Mouse (Mus musculus) midbrain, embryonic 10.5 days (tissue): ENCODE data around the gene Olfr482. TPM values are rescaled to one million over a fixed set of nuclear protein-coding genes. Genes with fewer than 3 reads are reported as not detected.

ENCODE experiments used
- DNase-seq: peaks from one replicate; pipeline ENCODE4 v3.0.0-alpha.2; 2017; ENCODE audit warnings: low spot score
- H3K27ac ChIP-seq: fragments of 300-500 bp; sonication (generic); replicated peaks from 2 replicates; pipeline ENCODE4 v1.5.1; 2016; ENCODE audit warnings: mild to moderate bottlenecking
- H3K27me3 ChIP-seq: fragments of 300-500 bp; sonication (generic); 2 replicates; pipeline ENCODE4 v1.6.1; 2016; ENCODE audit warnings: low read depth, mild to moderate bottlenecking; ENCODE audit not compliant: poor library complexity, severe bottlenecking
- H3K36me3 ChIP-seq: fragments of 300-500 bp; sonication (generic); 2 replicates; pipeline ENCODE4 v1.6.1; 2016; ENCODE audit warnings: mild to moderate bottlenecking, moderate library complexity
- H3K4me1 ChIP-seq: fragments of 300-500 bp; sonication (generic); 2 replicates; pipeline ENCODE4 v1.6.1; 2016
- H3K4me3 ChIP-seq: fragments of 300-500 bp; sonication (generic); 2 replicates; pipeline ENCODE4 v1.5.1; 2016; ENCODE audit warnings: mild to moderate bottlenecking, moderate library complexity
- H3K9me3 ChIP-seq: fragments of 300-500 bp; sonication (generic); replicated peaks from 2 replicates; pipeline ENCODE4 v1.6.1; 2016; ENCODE audit warnings: mild to moderate bottlenecking
- WGBS: fragments of 180-500 bp; shearing (Covaris S2); methylation state at CpG from one replicate; pipeline ENCODE4 v1.1.7; 2016; 5-methylcytosine and 5-hydroxymethylcytosine counted together
- polyA plus RNA-seq: library from polyadenylated mRNA; unstranded; fragments of >200 nt; fragmentation: Nextera tagmentation; extraction: Ambion mirVana; gene quantifications from 2 replicates; pipeline ENCODE4 v1.2.1, GENCODE M21; 2016

Olfr482 gene
- polyA plus RNA-seq = 0.05 TPM in 1 of 2 replicates, not detected in the other

DNA sequence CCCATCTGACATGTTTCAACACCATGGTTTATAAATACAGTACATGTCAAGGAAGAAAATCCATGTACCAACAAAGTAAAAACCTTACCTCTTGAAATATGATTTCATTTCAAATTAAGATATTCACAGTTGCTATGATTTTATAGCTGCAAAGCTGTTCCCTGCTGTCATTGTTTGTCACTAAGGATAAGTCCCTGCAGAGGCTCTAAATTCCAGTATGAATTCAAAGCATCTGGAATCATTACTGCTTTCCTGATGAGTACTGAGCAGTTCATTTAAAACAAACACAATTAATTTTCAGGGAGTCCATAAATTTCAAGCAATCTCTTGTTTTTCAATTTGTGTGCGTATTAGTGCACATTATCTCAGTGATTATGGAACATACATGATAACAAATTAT is at the start of gene Olfr482:
Gene Olfr482 (minus strand): TSS at position 101 of the 400 bp plus-strand sequence.
- 84% methylated on average over 1 of the region's 1 CpGs for WGBS
- no peak within 1 kb of the TSS for H3K4me3 ChIP-seq
- H3K27me3 ChIP-seq = no peaks in the 10 kb centered on the region
- no peak for DNase-seq
- no peaks in the 10 kb centered on the region for H3K36me3 ChIP-seq
- no peak within 1 kb of the TSS for H3K27ac ChIP-seq
- no peaks in the 10 kb centered on the region for H3K4me1 ChIP-seq
- no peaks in the 10 kb centered on the region for H3K9me3 ChIP-seq

DNA sequence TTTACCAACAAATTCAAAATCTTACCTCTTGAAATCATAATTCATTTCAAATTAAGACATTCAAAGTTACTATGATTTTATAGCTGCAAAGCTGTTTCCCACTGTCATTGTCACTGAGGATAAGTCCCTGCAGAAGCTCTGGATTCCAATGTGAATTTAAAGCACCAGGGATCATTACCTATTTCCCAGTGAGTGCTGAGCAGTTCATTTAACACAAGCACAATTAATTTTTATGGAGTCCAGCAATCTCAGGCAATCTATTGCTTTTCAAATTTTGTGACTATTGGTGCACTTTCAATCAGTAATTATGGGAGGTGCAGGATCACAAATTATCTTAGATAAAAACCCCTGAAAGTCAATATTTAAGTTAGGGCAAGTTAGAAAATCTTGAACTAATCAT is 30.0 kb upstream of the Olfr482 start, which contains the start of gene Olfr484:
Gene Olfr484 (minus strand): TSS at position 101 of the 400 bp plus-strand sequence.
- Histone ChIP-seq H3K27ac (no peak within 1 kb of the TSS), H3K4me1 (no peaks in the 10 kb centered on the region), H3K9me3 (no peaks in the 10 kb centered on the region), H3K4me3 (no peak within 1 kb of the TSS), H3K27me3 (no peaks in the 10 kb centered on the region), H3K36me3 (no peaks in the 10 kb centered on the region)
- DNase-seq = no peak

DNA sequence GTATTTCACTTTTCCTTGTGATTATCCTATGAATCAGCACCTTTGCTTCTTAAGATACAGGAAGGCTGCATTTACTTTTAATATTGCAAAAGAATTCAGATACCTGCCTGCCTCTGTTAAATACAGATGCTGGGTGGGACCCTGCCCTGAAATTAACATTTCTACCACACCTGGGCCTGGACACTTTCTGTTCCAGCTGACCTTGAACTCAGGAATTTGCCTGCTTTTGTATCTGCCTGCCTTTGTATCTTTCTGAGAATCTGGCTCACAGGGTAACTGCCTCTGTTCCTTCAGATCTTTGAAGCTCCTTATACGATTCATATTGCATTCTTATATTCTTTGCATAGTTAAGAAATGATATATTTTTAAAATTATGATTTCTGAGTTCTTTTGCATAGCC is 24.0 kb upstream of the Olfr482 start:
- H3K4me3 ChIP-seq = no peak overlapping the region
- DNase-seq = no peak
- H3K4me1 ChIP-seq = no peaks in the 10 kb centered on the region
- no peak overlapping the region for H3K27ac ChIP-seq
- 84% methylated on average over 1 of the region's 1 CpGs for WGBS
- H3K9me3 ChIP-seq = no peaks in the 10 kb centered on the region
- H3K36me3 ChIP-seq = no peaks in the 10 kb centered on the region
- no peaks in the 10 kb centered on the region for H3K27me3 ChIP-seq

DNA sequence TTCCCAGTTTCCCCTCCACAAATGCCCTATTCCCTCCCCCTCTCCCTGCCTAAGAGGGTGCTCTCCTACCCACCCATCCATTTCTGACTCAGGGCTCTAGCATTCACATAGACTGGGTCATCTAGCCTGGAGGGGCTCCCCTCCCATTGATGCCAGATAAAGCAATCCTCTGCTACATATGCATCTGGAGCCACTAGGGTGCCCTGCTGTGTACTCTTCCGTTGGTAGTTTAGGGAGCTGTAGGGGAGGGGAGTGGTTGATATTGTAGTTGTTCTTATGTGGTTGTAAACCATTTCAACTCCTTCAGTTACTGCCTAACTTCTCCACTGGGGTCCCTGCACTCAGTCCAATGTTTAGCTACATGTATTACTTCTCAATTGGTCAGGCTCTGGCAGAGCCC is 23.3 kb upstream of the Olfr482 start:
- H3K36me3 ChIP-seq = no peaks in the 10 kb centered on the region
- no peaks in the 10 kb centered on the region for H3K4me1 ChIP-seq
- H3K9me3 ChIP-seq = no peaks in the 10 kb centered on the region
- H3K27ac ChIP-seq = no peak overlapping the region
- H3K4me3 ChIP-seq = no peak overlapping the region
- 4% methylated on average over 1 of the region's 1 CpGs for WGBS
- H3K27me3 ChIP-seq = no peaks in the 10 kb centered on the region
- DNase-seq = no peak

DNA sequence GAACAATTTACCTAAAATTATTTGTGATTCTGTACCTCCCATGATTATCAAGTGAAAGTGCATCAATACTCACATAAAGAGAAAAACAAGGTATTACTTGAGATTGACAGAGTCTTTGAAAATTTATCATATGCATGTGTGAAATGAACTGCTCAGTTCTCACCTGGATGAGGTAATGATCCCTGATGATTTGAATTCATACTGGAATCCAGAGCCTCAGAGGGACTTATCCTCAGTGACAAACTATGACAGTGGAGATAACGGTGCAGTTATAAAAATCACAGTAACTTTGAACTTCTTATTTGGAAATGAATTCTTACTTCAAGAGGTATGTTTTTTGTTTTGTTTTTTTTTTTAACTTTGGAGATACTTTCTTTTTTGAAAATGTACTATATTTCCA is 3.2 kb upstream of the Olfr482 start, which contains the start of gene Olfr483:
Gene Olfr483 (plus strand): TSS at position 301 of the 400 bp plus-strand sequence.
- no peaks in the 10 kb centered on the region for H3K4me1 ChIP-seq

DNA sequence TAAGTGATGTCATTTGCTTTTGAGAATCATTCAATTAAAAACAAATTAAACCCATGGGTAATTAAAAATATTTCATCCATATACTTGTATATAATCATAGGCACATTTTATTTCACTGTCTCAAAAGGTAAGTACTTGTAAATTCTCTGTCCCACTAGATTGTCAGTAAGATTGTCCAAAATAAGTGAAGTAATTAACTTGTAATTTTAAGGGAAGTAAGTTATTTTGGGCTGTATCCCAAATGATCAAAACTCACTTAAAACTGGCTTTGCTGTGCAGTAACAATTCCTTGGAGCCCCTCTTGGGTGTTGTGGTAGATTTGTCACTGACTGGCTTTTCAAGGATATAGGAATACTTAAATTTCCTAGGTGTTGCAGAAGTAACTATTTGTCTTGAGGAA is 17.8 kb downstream of the Olfr482 start, which contains the start of gene Olfr481:
Gene Olfr481 (plus strand): TSS at position 301 of the 400 bp plus-strand sequence.
- no peaks in the 10 kb centered on the region for H3K27me3 ChIP-seq
- no peak for DNase-seq

More for the DNA sequence above, 3.2 kb upstream of the Olfr482 start, which contains the start of gene Olfr483:
- Histone ChIP-seq H3K4me3 (no peak within 1 kb of the TSS), H3K36me3 (no peaks in the 10 kb centered on the region), H3K27ac (no peak within 1 kb of the TSS), H3K9me3 (no peaks in the 10 kb centered on the region), H3K27me3 (no peaks in the 10 kb centered on the region)
- no peak for DNase-seq
- WGBS = 98% methylated on average over 1 of the region's 1 CpGs

DNA sequence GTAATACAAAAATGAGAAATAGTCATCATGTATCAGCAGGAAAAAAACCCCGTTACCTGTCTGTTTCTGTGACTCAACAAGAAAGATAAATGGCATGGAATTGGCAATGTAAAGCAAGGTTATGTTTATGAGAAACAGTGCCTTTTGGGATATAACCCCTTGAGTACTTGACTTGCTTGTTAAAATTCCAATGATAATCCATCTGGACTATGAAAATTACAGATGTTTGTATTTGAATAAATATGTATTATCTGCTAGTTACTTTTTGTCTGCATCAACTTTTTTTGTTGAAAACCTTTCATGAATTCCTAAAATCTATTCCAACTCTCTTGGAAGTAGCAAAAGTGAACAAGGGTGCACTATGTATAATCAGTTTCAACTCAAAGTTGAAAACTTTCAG is 30.1 kb downstream of the Olfr482 start, which contains the start of gene Olfr480:
Gene Olfr480 (minus strand): TSS at position 101 of the 400 bp plus-strand sequence.
- Histone ChIP-seq H3K27ac (no peak within 1 kb of the TSS), H3K36me3 (no peaks in the 10 kb centered on the region), H3K4me3 (no peak within 1 kb of the TSS), H3K4me1 (no peaks in the 10 kb centered on the region), H3K9me3 (0 out of 2 replicates have a peak, but pooled peaks cover 2% of the 10 kb centered on the region), H3K27me3 (no peaks in the 10 kb centered on the region)
- DNase-seq = no peak
- WGBS = 98% methylated on average over 1 of the region's 1 CpGs

More for the DNA sequence above, 17.8 kb downstream of the Olfr482 start, which contains the start of gene Olfr481:
- Histone ChIP-seq H3K36me3 (no peaks in the 10 kb centered on the region), H3K4me1 (no peaks in the 10 kb centered on the region), H3K9me3 (no peaks in the 10 kb centered on the region), H3K4me3 (no peak within 1 kb of the TSS), H3K27ac (no peak within 1 kb of the TSS)

DNA sequence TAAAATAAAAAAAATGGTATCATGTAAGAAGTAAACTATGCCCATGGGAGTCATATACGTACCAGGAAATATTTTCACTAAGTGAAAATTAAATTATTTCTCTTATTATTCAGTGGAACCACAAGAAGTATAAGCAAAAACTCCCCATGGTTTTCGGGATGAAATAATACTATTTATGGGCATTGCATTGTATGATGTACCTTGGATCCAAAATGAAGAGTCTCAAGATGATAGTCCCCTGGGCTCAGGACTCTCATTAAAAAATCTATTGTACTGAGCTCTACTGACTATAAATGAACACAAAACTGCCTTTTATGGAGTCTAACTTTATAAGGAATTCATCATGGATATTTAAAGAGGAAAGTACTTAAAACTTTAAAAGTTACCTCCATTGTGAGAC is 47.0 kb downstream of the Olfr482 start, which contains the start of gene Olfr479:
Gene Olfr479 (plus strand): TSS at position 301 of the 400 bp plus-strand sequence.
- WGBS = 92% methylated on average over 2 of the region's 2 CpGs
- H3K4me1 ChIP-seq = no peaks in the 10 kb centered on the region
- no peaks in the 10 kb centered on the region for H3K27me3 ChIP-seq
- DNase-seq = no peak
- no peak within 1 kb of the TSS for H3K4me3 ChIP-seq
- H3K9me3 ChIP-seq = no peaks in the 10 kb centered on the region
- no peaks in the 10 kb centered on the region for H3K36me3 ChIP-seq
- no peak within 1 kb of the TSS for H3K27ac ChIP-seq

Other genes starting within 250 kb of the Olfr482 start
- gene Olfr472, start 199.7 kb downstream of the Olfr482 start, polyA plus RNA-seq = 0.02 TPM in 1 of 2 replicates, not detected in the other
- not detected in 2 replicates for gene Olfr473, start 167.1 kb downstream of the Olfr482 start, polyA plus RNA-seq
- not detected in 2 replicates for gene Olfr474, start 142.9 kb downstream of the Olfr482 start, polyA plus RNA-seq
- not detected in 2 replicates for gene Olfr476, start 132.8 kb downstream of the Olfr482 start, polyA plus RNA-seq
- gene Olfr477, start 110.9 kb downstream of the Olfr482 start, polyA plus RNA-seq = not detected in 2 replicates
- gene Olfr478, start 63.6 kb downstream of the Olfr482 start, polyA plus RNA-seq = not detected in 2 replicates
- gene Olfr479, start 46.9 kb downstream of the Olfr482 start, polyA plus RNA-seq = not detected in 2 replicates
- not detected in 2 replicates for gene Olfr480, start 30.2 kb downstream of the Olfr482 start, polyA plus RNA-seq
- gene Olfr481, start 17.7 kb downstream of the Olfr482 start, polyA plus RNA-seq = not detected in 2 replicates
- not detected in 2 replicates for gene Olfr483, start 3.3 kb upstream of the Olfr482 start, polyA plus RNA-seq
- not detected in 2 replicates for gene Olfr484, start 29.9 kb upstream of the Olfr482 start, polyA plus RNA-seq
- gene Olfr485, start 62.3 kb upstream of the Olfr482 start, polyA plus RNA-seq = not detected in 2 replicates
- gene Olfr486, start 75.2 kb upstream of the Olfr482 start, polyA plus RNA-seq = not detected in 2 replicates
- not detected in 2 replicates for gene Olfr487, start 117.0 kb upstream of the Olfr482 start, polyA plus RNA-seq
- gene Olfr488, start 160.8 kb upstream of the Olfr482 start, polyA plus RNA-seq = not detected in 2 replicates
- not detected in 2 replicates for gene Olfr490, start 191.3 kb upstream of the Olfr482 start, polyA plus RNA-seq
- gene Olfr491, start 215.9 kb upstream of the Olfr482 start, polyA plus RNA-seq = not detected in 2 replicates
- not detected in 2 replicates for gene Olfr492, start 226.1 kb upstream of the Olfr482 start, polyA plus RNA-seq
- gene Olfr493, start 249.4 kb upstream of the Olfr482 start, polyA plus RNA-seq = not detected in 2 replicates